Mouse (Mus musculus): ENCODE data around the gene Rhbdf1. TPM values are rescaled to one million over a fixed set of nuclear protein-coding genes. Genes with fewer than 3 reads are reported as not detected.

Rhbdf1 gene
- polyA plus RNA-seq, 1 experiment = 33.3 TPM

DNA sequence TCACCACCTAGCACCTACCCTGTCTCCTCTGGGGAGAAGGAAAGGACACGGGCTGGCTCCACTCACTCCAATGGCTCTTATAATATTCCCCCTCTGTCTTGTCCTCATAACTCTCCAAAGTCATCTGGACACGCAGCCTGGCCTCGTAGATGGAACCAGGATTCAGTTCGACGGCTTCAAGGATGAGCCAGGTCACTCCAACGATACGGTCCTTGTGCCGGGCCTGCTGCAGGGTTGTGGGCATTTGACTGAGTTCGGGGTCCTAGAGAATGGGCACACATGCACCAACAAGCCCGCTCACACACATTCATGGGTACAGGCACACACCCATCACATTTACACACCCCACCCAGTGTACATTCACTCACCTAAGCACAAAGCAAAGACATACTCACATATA, 28.9 kb downstream of the Rhbdf1 start:
- H3K36me3 ChIP-seq (ENCODE audit: control insufficient read depth, insufficient read depth, low read length, poor library complexity, severe bottlenecking) = no peaks in the 10 kb centered on the region
- H3K9me3 ChIP-seq (replicated peaks; ENCODE audit: control insufficient read depth, insufficient read depth, low read length, poor library complexity, severe bottlenecking) = no peaks in the 10 kb centered on the region
- H3K9ac ChIP-seq (ENCODE audit: low read depth, poor library complexity, severe bottlenecking) = no peak overlapping the region
- no peaks in the 10 kb centered on the region for H3K4me1 ChIP-seq (ENCODE audit: control insufficient read depth, insufficient read depth, low read length)
- no peaks in the 10 kb centered on the region for H3K27me3 ChIP-seq (ENCODE audit: control insufficient read depth, insufficient read depth, low read length, poor library complexity, severe bottlenecking)
- no peak overlapping the region for H3K4me3 ChIP-seq (ENCODE audit: low read depth, low read length)
- no peak overlapping the region for H3K27ac ChIP-seq (ENCODE audit: insufficient read depth, low read length)
- TF ChIP-seq POLR2A (IDR thresholded peaks at IDR 0.05; ENCODE audit: insufficient read depth, low read length) (no peak), EP300 (IDR thresholded peaks at IDR 0.05; ENCODE audit: insufficient read depth, low read depth, low read length) (no peak), CTCF (IDR thresholded peaks at IDR 0.05; ENCODE audit: low read depth, low read length) (no peak)

DNA sequence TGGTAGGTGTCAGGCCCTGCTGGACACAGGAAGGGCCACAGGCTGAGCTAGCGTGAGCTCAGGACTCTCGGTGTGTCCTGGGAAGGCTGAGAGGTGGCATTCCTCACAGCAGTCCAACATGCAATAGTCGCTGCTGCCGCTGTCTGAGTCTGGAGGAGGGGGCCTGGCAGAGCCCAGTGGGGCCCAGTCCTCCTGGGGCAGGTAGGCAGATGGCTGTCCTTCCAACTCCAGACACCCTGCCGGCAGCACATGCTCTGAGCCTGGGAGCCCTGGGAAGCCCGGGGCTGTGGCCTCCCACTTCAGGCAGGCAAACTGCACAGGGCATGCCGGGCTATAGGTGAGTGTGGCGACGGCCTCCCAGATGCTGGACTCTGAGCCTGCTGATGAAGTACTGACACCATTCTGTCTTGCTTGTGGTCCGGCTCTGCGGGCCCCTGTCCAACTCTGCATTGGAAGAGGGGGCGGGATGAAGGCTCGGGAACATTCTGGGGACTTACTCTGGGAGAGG, 31.4 kb downstream of the Rhbdf1 start:
- Histone ChIP-seq H3K27ac (ENCODE audit: insufficient read depth, low read length) (no peak overlapping the region), H3K4me1 (ENCODE audit: control insufficient read depth, insufficient read depth, low read length) (no peaks in the 10 kb centered on the region), H3K27me3 (ENCODE audit: control insufficient read depth, insufficient read depth, low read length, poor library complexity, severe bottlenecking) (no peaks in the 10 kb centered on the region), H3K4me3 (ENCODE audit: low read depth, low read length) (no peak overlapping the region), H3K9me3 (replicated peaks; ENCODE audit: control insufficient read depth, insufficient read depth, low read length, poor library complexity, severe bottlenecking) (no peaks in the 10 kb centered on the region), H3K36me3 (ENCODE audit: control insufficient read depth, insufficient read depth, low read length, poor library complexity, severe bottlenecking) (no peaks in the 10 kb centered on the region), H3K9ac (ENCODE audit: low read depth, poor library complexity, severe bottlenecking) (no peak overlapping the region)
- TF ChIP-seq EP300 (IDR thresholded peaks at IDR 0.05; ENCODE audit: insufficient read depth, low read depth, low read length) (no peak), CTCF (IDR thresholded peaks at IDR 0.05; ENCODE audit: low read depth, low read length) (no peak)

DNA sequence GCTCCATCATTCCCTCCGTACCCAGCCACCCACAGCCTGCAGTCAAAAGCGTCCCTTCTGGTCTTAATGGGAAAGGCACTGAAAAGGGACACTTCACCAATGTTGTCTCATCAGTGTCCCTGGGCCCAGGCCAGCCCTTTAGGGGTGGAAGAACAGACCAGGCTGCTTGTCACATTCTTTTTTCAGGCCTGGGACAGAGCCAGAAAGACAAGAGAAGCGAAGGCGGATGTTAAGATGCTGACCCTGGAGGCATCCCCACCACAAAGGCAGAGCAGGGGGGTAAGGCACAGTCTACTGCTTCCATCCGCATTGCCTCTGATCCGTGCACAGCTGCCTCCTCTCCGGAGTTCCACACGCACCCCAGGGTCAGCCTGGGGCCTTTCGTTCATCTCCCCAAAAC, 32.0 kb downstream of the Rhbdf1 start:
- Histone ChIP-seq H3K36me3 (ENCODE audit: control insufficient read depth, insufficient read depth, low read length, poor library complexity, severe bottlenecking) (no peaks in the 10 kb centered on the region), H3K4me3 (ENCODE audit: low read depth, low read length) (no peak overlapping the region), H3K4me1 (ENCODE audit: control insufficient read depth, insufficient read depth, low read length) (no peaks in the 10 kb centered on the region), H3K27ac (ENCODE audit: insufficient read depth, low read length) (no peak overlapping the region), H3K9ac (ENCODE audit: low read depth, poor library complexity, severe bottlenecking) (no peak overlapping the region), H3K27me3 (ENCODE audit: control insufficient read depth, insufficient read depth, low read length, poor library complexity, severe bottlenecking) (no peaks in the 10 kb centered on the region), H3K9me3 (replicated peaks; ENCODE audit: control insufficient read depth, insufficient read depth, low read length, poor library complexity, severe bottlenecking) (no peaks in the 10 kb centered on the region)
- no peak for TF ChIP-seq POLR2A (IDR thresholded peaks at IDR 0.05; ENCODE audit: insufficient read depth, low read length)
- no peak for TF ChIP-seq CTCF (IDR thresholded peaks at IDR 0.05; ENCODE audit: low read depth, low read length)
- no peak for TF ChIP-seq EP300 (IDR thresholded peaks at IDR 0.05; ENCODE audit: insufficient read depth, low read depth, low read length)

DNA sequence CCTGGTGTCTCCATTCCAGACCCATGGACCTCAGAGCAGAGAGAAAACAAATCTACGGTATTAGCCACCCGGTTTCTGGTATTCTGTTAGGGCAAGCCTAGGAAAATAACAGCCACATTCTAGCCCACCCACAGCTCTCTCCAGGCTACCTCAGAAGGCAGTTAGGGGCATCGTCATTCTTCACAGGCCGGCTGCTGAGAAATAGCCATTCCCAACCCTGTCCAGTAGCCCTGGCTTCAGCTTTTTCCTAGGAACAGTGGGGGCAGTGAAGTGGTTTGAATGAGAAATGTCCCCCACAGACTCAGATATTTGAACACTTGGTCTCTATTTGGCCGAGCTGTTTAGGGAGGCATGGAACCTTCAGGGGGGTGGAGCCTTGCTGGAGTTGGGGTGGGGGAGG, 32.7 kb downstream of the Rhbdf1 start:
- TF ChIP-seq POLR2A (IDR thresholded peaks at IDR 0.05; ENCODE audit: insufficient read depth, low read length) = no peak
- no peak for TF ChIP-seq EP300 (IDR thresholded peaks at IDR 0.05; ENCODE audit: insufficient read depth, low read depth, low read length)
- TF ChIP-seq CTCF (IDR thresholded peaks at IDR 0.05; ENCODE audit: low read depth, low read length) = no peak
- Histone ChIP-seq H3K27ac (ENCODE audit: insufficient read depth, low read length) (no peak overlapping the region), H3K9ac (ENCODE audit: low read depth, poor library complexity, severe bottlenecking) (no peak overlapping the region), H3K9me3 (replicated peaks; ENCODE audit: control insufficient read depth, insufficient read depth, low read length, poor library complexity, severe bottlenecking) (no peaks in the 10 kb centered on the region), H3K27me3 (ENCODE audit: control insufficient read depth, insufficient read depth, low read length, poor library complexity, severe bottlenecking) (no peaks in the 10 kb centered on the region), H3K4me3 (ENCODE audit: low read depth, low read length) (no peak overlapping the region), H3K4me1 (ENCODE audit: control insufficient read depth, insufficient read depth, low read length) (no peaks in the 10 kb centered on the region), H3K36me3 (ENCODE audit: control insufficient read depth, insufficient read depth, low read length, poor library complexity, severe bottlenecking) (no peaks in the 10 kb centered on the region)

DNA sequence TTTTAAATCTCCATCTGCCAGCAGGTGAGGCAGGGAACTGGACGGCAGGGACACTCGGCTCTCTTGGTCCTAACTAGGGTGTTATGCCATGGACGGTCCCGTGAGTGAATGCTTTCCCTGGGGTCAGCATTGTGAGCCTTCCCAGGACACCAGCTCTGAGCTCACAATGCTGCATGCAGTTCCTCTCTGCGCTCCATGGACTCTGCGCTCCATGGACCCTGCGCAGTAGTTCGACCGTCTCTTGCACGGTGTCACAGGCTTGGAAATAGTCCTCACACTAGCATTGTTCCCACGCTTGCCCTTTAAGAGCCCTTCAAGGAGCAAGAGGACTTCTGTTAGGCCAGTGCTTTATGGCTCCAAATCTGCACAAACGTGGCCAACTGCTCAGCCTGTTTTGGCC, 33.2 kb downstream of the Rhbdf1 start:
- H3K27ac ChIP-seq (ENCODE audit: insufficient read depth, low read length) = no peak overlapping the region
- no peaks in the 10 kb centered on the region for H3K9me3 ChIP-seq (replicated peaks; ENCODE audit: control insufficient read depth, insufficient read depth, low read length, poor library complexity, severe bottlenecking)
- no peaks in the 10 kb centered on the region for H3K4me1 ChIP-seq (ENCODE audit: control insufficient read depth, insufficient read depth, low read length)
- H3K4me3 ChIP-seq (ENCODE audit: low read depth, low read length) = no peak overlapping the region
- TF ChIP-seq POLR2A (IDR thresholded peaks at IDR 0.05; ENCODE audit: insufficient read depth, low read length) = no peak
- no peak for TF ChIP-seq CTCF (IDR thresholded peaks at IDR 0.05; ENCODE audit: low read depth, low read length)
- TF ChIP-seq EP300 (IDR thresholded peaks at IDR 0.05; ENCODE audit: insufficient read depth, low read depth, low read length) = no peak
- no peaks in the 10 kb centered on the region for H3K36me3 ChIP-seq (ENCODE audit: control insufficient read depth, insufficient read depth, low read length, poor library complexity, severe bottlenecking)
- no peaks in the 10 kb centered on the region for H3K27me3 ChIP-seq (ENCODE audit: control insufficient read depth, insufficient read depth, low read length, poor library complexity, severe bottlenecking)
- no peak overlapping the region for H3K9ac ChIP-seq (ENCODE audit: low read depth, poor library complexity, severe bottlenecking)

DNA sequence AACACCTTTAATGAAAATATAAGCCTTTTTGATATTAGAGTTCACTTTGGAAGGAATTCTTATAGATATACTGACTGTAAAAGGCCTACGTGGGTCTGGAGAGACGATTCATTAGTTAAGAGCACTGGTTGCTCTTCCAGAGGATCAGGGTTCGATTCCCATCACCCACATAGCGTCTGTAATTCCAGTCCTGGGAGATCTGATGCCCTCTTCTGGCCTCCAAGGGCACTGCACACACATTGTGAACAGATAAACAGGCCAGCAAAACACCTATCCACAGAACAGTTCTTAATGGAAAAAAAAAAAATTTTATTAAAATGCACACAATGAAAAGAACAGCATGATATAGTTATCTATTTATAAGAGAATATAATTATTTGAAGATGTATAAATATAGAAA, 34.8 kb downstream of the Rhbdf1 start:
- no peaks in the 10 kb centered on the region for H3K4me1 ChIP-seq (ENCODE audit: control insufficient read depth, insufficient read depth, low read length)
- no peaks in the 10 kb centered on the region for H3K36me3 ChIP-seq (ENCODE audit: control insufficient read depth, insufficient read depth, low read length, poor library complexity, severe bottlenecking)
- no peaks in the 10 kb centered on the region for H3K9me3 ChIP-seq (replicated peaks; ENCODE audit: control insufficient read depth, insufficient read depth, low read length, poor library complexity, severe bottlenecking)
- H3K27ac ChIP-seq (ENCODE audit: insufficient read depth, low read length) = no peak overlapping the region
- TF ChIP-seq CTCF (IDR thresholded peaks at IDR 0.05; ENCODE audit: low read depth, low read length) (peak; percentile 42), POLR2A (IDR thresholded peaks at IDR 0.05; ENCODE audit: insufficient read depth, low read length) (no peak)
- no peak overlapping the region for H3K9ac ChIP-seq (ENCODE audit: low read depth, poor library complexity, severe bottlenecking)
- H3K4me3 ChIP-seq (ENCODE audit: low read depth, low read length) = no peak overlapping the region
- no peaks in the 10 kb centered on the region for H3K27me3 ChIP-seq (ENCODE audit: control insufficient read depth, insufficient read depth, low read length, poor library complexity, severe bottlenecking)
